Mouse (Mus musculus) megakaryocyte, embryonic 14.5 days (primary cell): Measurements from ENCODE around the gene Ankrd28. TPM values are rescaled to one million over a fixed set of nuclear protein-coding genes. Genes with fewer than 3 reads are reported as not detected.

Experiments
- H3K27me3 ChIP-seq: replicated peaks from 2 replicates; pipeline ENCODE3; 2012; ENCODE audit warnings: inconsistent platforms
- H3K36me3 ChIP-seq: replicated peaks from 2 replicates; pipeline ENCODE3; 2012; ENCODE audit warnings: low read length, inconsistent platforms, mixed read lengths
- H3K4me1 ChIP-seq: 2 replicates; pipeline ENCODE4 v1.6.1; 2012; ENCODE audit warnings: inconsistent platforms
- H3K4me3 ChIP-seq: replicated peaks from 2 replicates; pipeline ENCODE3; 2012; ENCODE audit warnings: moderate library complexity, mild to moderate bottlenecking, inconsistent platforms
- H3K9me3 ChIP-seq: 2 replicates; pipeline ENCODE4 v1.6.1; 2012; ENCODE audit warnings: inconsistent platforms
- FLI1 ChIP-seq: IDR thresholded peaks from 2 replicates; pipeline ENCODE4 v1.6.1; 2012; ENCODE audit warnings: low read length, inconsistent platforms, mixed read lengths
- GATA1 ChIP-seq: IDR thresholded peaks from 3 replicates; pipeline ENCODE4 v1.6.1; 2012; ENCODE audit warnings: mixed read lengths, low read length, inconsistent platforms, borderline replicate concordance
- polyA plus RNA-seq: library from polyadenylated mRNA; stranded (reverse); fragments of >175 nt; gene quantifications from 2 replicates; pipeline ENCODE4 v1.2.3, GENCODE M21; 2012; ENCODE audit warnings: low replicate concordance; ENCODE audit not compliant: insufficient read depth

The Ankrd28 gene
- polyA plus RNA-seq, 1 experiment, result 4.0 TPM

DNA sequence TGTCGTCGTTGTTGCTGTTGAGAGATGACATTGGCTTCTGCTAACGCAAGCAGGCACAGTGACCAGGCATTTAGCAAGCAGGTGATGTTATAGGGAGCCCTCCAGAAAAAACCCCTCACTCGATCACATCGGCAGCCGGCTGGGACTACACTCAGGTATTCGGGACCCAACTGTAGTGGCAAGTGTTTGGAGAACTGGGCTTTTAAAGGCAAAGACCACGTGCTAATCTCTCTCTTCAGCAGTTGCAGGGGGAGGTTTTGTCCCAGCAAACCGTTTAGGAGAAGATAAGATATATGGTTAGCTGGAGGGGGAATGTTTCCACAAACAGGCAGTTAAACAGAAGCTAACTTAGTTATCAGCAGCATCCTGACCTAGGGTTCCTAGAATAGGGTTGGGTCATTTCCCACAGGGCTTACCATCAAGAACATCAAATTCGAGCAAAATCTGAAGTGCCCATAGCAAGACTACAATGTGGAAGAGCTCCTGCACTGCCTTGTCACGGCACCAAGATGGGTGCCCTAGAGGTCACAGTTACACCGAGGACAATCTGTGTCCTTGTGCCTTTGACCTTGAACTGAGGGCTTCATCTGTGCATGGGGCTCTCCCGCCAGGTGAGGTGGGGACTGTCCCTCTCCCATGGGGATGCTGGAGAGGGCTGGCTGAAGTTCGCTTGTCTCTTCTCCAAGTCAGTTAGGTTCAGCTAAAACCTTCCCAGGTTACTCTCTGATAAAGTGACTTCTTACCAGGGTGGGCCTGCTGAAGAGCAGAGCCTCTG is 177.2 kb downstream of the Ankrd28 start:
- H3K36me3 ChIP-seq, result peaks cover 39% of the 10 kb centered on the region
- no peaks in the 10 kb centered on the region for H3K27me3 ChIP-seq
- no peak for TF ChIP-seq FLI1
- TF ChIP-seq GATA1, result no peak
- peak overlapping the region; percentile 67 for H3K4me3 ChIP-seq
- peaks cover 3% of the 10 kb centered on the region; the same call in 1 of the 2 replicates for H3K9me3 ChIP-seq
- peaks cover 87% of the 10 kb centered on the region for H3K4me1 ChIP-seq

DNA sequence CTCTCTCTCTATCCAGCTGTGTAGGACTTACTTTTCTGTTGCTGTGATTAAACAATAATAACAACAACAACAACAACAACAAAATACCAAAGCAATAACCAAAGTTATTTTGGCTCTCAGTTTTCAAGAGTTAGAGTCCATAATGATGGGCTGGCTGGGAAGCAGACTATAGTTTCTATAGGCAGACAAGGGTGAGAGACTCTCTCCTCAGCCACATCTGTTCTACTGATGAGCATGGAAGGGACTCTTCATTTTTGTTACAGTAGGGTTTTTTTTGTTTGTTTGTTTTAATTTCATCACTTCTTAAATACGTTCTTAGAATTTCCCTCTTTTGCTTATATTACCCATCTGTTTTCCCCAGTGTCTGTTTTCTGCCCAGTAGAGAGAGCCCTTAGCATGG is 177.8 kb downstream of the Ankrd28 start:
- H3K9me3 ChIP-seq, result peaks cover 3% of the 10 kb centered on the region; the same call in 1 of the 2 replicates
- H3K27me3 ChIP-seq, result no peaks in the 10 kb centered on the region
- peaks cover 85% of the 10 kb centered on the region for H3K4me1 ChIP-seq
- peaks cover 39% of the 10 kb centered on the region for H3K36me3 ChIP-seq
- no peak for TF ChIP-seq FLI1
- no peak for TF ChIP-seq GATA1
- no peak overlapping the region for H3K4me3 ChIP-seq

DNA sequence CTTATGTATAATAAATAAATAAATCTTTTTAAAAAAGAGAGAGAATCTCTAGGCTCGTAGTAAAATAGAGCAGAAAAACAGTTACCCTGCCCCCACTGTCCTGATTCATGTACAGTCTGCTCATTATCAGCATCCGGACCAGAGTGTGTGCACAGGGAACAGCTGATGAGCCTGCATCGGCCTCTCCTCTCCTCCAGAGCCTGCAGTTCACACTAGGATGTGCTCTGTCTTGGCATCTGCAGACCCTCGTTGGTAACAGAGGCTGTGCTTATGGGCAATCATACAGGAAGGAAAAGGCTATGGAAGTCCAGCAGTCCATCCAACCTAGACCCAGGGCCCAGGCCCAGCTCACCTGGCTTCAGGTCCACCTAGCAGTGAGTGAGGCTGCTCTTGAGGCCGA is 178.3 kb downstream of the Ankrd28 start:
- Histone ChIP-seq H3K36me3 (peaks cover 40% of the 10 kb centered on the region), H3K4me1 (peaks cover 79% of the 10 kb centered on the region), H3K27me3 (no peaks in the 10 kb centered on the region), H3K9me3 (peaks cover 3% of the 10 kb centered on the region; the same call in 1 of the 2 replicates), H3K4me3 (peak overlapping the region; percentile 7)
- TF ChIP-seq GATA1, result no peak
- TF ChIP-seq FLI1, result no peak

DNA sequence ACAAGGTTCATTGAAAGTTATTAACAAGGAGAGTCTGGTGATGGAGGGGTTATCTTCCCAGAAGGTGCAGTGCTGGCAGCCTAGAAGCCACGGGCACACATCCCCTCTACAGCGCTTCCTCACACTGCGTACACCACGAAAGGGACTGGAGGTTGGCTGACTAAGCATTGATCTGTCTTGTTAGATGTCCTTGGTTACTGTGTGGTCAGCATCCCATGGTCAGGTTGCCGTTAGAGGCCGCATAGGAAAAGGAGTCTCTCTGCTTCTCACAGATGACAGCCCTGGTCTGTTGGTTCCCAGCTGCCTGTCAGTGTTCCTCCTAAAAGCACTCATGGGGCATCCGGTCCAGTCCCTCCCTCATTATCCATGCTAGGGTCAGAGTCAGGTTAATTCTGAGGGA is 179.2 kb downstream of the Ankrd28 start:
- H3K36me3 ChIP-seq, result peaks cover 45% of the 10 kb centered on the region
- TF ChIP-seq FLI1 (no peak), GATA1 (no peak)
- peaks cover 73% of the 10 kb centered on the region for H3K4me1 ChIP-seq
- peaks cover 3% of the 10 kb centered on the region; the same call in 1 of the 2 replicates for H3K9me3 ChIP-seq
- H3K27me3 ChIP-seq, result no peaks in the 10 kb centered on the region
- peak overlapping the region; percentile 43 for H3K4me3 ChIP-seq

DNA sequence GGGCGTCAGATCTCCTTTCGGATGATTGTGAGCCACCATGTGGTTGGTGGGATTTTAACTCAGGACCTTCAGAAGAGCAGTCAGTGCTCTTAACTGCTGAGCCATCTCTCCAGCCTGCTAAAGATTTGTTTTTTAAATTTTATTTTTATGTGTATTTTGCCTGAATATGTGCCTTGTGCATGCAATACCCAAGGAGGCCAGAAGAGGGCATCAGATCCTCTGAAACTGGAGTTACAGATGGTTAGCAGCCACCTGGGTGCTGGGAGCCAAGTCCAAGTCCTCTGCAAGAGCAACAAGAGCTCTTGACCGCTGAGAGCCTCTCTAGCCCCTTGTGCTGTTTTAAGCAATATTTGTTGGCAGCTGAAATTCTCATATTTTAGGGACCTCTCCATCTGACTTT is 180.1 kb downstream of the Ankrd28 start:
- TF ChIP-seq FLI1 (no peak), GATA1 (no peak)

More for the DNA sequence above, 180.1 kb downstream of the Ankrd28 start:
- Histone ChIP-seq H3K27me3 (no peaks in the 10 kb centered on the region), H3K9me3 (peaks cover 3% of the 10 kb centered on the region; the same call in 1 of the 2 replicates), H3K36me3 (peaks cover 52% of the 10 kb centered on the region), H3K4me1 (peaks cover 75% of the 10 kb centered on the region), H3K4me3 (no peak overlapping the region)

Other genes starting within 250 kb of the Ankrd28 start
- gene Colq, start 239.3 kb downstream of the Ankrd28 start, polyA plus RNA-seq, result not detected in 2 replicates
- gene Gm49387, start 189.8 kb downstream of the Ankrd28 start, polyA plus RNA-seq, result not detected in 2 replicates
- 2.2 and 10.5 TPM in 2 replicates for gene Btd, start 189.6 kb downstream of the Ankrd28 start, polyA plus RNA-seq
- 2.9 TPM in 1 of 2 replicates, not detected in the other for gene Hacl1, start 189.4 kb downstream of the Ankrd28 start, polyA plus RNA-seq
- not detected in 2 replicates for gene Galnt15, start 198.3 kb upstream of the Ankrd28 start, polyA plus RNA-seq